Mouse (Mus musculus): ENCODE measurements at regions not wholly inside any gene's neighbourhood (a gene's known extent, or its start where the extent isn't known, plus 50 kb on each side); places are given as distances from the start of the nearest gene placed in this dataset.

GRCm38 (mm10) chr6:93548311-93548710, 605.0 kb upstream of the Adamts9 start:
- Histone ChIP-seq H3K4me3 (no peak overlapping the region), H3K36me3 (no peaks in the 10 kb centered on the region), H3K27me3 (ENCODE audit: low read depth, poor library complexity, severe bottlenecking) (peaks cover 10% of the 10 kb centered on the region; the same call in 1 of the 2 replicates), H3K27ac (replicated peaks) (no peak overlapping the region), H3K9me3 (replicated peaks) (no peaks in the 10 kb centered on the region), H3K4me1 (peaks cover 5% of the 10 kb centered on the region; the same call in 1 of the 2 replicates)
- 90% methylated on average over 2 of the region's 2 CpGs for WGBS
- DNase-seq (ENCODE audit: low spot score), result no peak

GRCm38 (mm10) chr6:93544246-93544645, 601.0 kb upstream of the Adamts9 start:
- no peak overlapping the region for H3K4me3 ChIP-seq

GRCm38 (mm10) chr6:93543354-93544129, 600.2 kb upstream of the Adamts9 start:
- H3K27me3 ChIP-seq (ENCODE audit: low read depth, poor library complexity, severe bottlenecking), result peaks cover 10% of the 10 kb centered on the region; the same call in 1 of the 2 replicates
- no peak for DNase-seq (ENCODE audit: low spot score)
- no peak overlapping the region for H3K27ac ChIP-seq (replicated peaks)
- H3K9me3 ChIP-seq (replicated peaks), result no peaks in the 10 kb centered on the region
- no peak overlapping the region for H3K4me3 ChIP-seq
- 56% methylated on average over 15 of the region's 15 CpGs for WGBS
- peaks cover 8% of the 10 kb centered on the region; the same call in 1 of the 2 replicates for H3K4me1 ChIP-seq
- H3K36me3 ChIP-seq, result no peaks in the 10 kb centered on the region

More at GRCm38 (mm10) chr6:93544246-93544645, 601.0 kb upstream of the Adamts9 start:
- Histone ChIP-seq H3K27me3 (ENCODE audit: low read depth, poor library complexity, severe bottlenecking) (peaks cover 10% of the 10 kb centered on the region; the same call in 1 of the 2 replicates), H3K9me3 (replicated peaks) (no peaks in the 10 kb centered on the region), H3K4me1 (peaks cover 8% of the 10 kb centered on the region; the same call in 1 of the 2 replicates), H3K27ac (replicated peaks) (no peak overlapping the region), H3K36me3 (no peaks in the 10 kb centered on the region)
- DNase-seq (ENCODE audit: low spot score), result no peak
- 35% methylated on average over 1 of the region's 1 CpGs for WGBS

GRCm38 (mm10) chr6:93539583-93539982, 596.3 kb upstream of the Adamts9 start:
- Histone ChIP-seq H3K4me1 (peaks cover 12% of the 10 kb centered on the region; the same call in 1 of the 2 replicates), H3K36me3 (no peaks in the 10 kb centered on the region), H3K4me3 (no peak overlapping the region), H3K27ac (replicated peaks) (no peak overlapping the region), H3K27me3 (ENCODE audit: low read depth, poor library complexity, severe bottlenecking) (peaks cover 5% of the 10 kb centered on the region; the same call in 1 of the 2 replicates), H3K9me3 (replicated peaks) (no peaks in the 10 kb centered on the region)
- no peak for DNase-seq (ENCODE audit: low spot score)
- WGBS, result 64% methylated on average over 1 of the region's 1 CpGs

- Histone ChIP-seq H3K36me3 (no peaks in the 10 kb centered on the region), H3K4me3 (no peak overlapping the region), H3K4me1 (peaks cover 12% of the 10 kb centered on the region; the same call in 1 of the 2 replicates), H3K27ac (replicated peaks) (no peak overlapping the region), H3K27me3 (ENCODE audit: low read depth, poor library complexity, severe bottlenecking) (peaks cover under 1% of the 10 kb centered on the region; the same call in 1 of the 2 replicates), H3K9me3 (replicated peaks) (no peaks in the 10 kb centered on the region)
- no peak for DNase-seq (ENCODE audit: low spot score)
- 86% methylated on average over 4 of the region's 4 CpGs for WGBS
These were observed 595.9 kb upstream of the Adamts9 start for GRCm38 (mm10) chr6:93539171-93539570.

- Histone ChIP-seq H3K36me3 (no peaks in the 10 kb centered on the region), H3K9me3 (replicated peaks) (no peaks in the 10 kb centered on the region), H3K27ac (replicated peaks) (no peak overlapping the region), H3K4me3 (no peak overlapping the region), H3K4me1 (peaks cover 4% of the 10 kb centered on the region; the same call in 1 of the 2 replicates), H3K27me3 (ENCODE audit: low read depth, poor library complexity, severe bottlenecking) (no peaks in the 10 kb centered on the region)
- no peak for DNase-seq (ENCODE audit: low spot score)
- 85% methylated on average over 1 of the region's 1 CpGs for WGBS
These were observed 594.7 kb upstream of the Adamts9 start for GRCm38 (mm10) chr6:93537971-93538370.

- Histone ChIP-seq H3K4me1 (0 out of 2 replicates have a peak, but pooled peaks cover 4% of the 10 kb centered on the region), H3K4me3 (no peak overlapping the region), H3K27me3 (ENCODE audit: low read depth, poor library complexity, severe bottlenecking) (no peaks in the 10 kb centered on the region), H3K9me3 (replicated peaks) (no peaks in the 10 kb centered on the region), H3K36me3 (no peaks in the 10 kb centered on the region), H3K27ac (replicated peaks) (no peak overlapping the region)
- no peak for DNase-seq (ENCODE audit: low spot score)
- WGBS, result 100% methylated on average over 1 of the region's 1 CpGs
These were observed 593.8 kb upstream of the Adamts9 start for GRCm38 (mm10) chr6:93537126-93537525.

- Histone ChIP-seq H3K4me3 (no peak overlapping the region), H3K27ac (replicated peaks) (no peak overlapping the region), H3K27me3 (ENCODE audit: low read depth, poor library complexity, severe bottlenecking) (no peaks in the 10 kb centered on the region), H3K36me3 (no peaks in the 10 kb centered on the region), H3K9me3 (replicated peaks) (no peaks in the 10 kb centered on the region), H3K4me1 (no peaks in the 10 kb centered on the region)
- WGBS, result 94% methylated on average over 2 of the region's 2 CpGs
- DNase-seq (ENCODE audit: low spot score), result no peak
These were observed 570.5 kb upstream of the Adamts9 start for GRCm38 (mm10) chr6:93513818-93514217.

GRCm38 (mm10) chr6:93509857-93510256, 566.6 kb upstream of the Adamts9 start:
- no peak for DNase-seq (ENCODE audit: low spot score)
- Histone ChIP-seq H3K4me1 (no peaks in the 10 kb centered on the region), H3K4me3 (no peak overlapping the region), H3K27me3 (ENCODE audit: low read depth, poor library complexity, severe bottlenecking) (no peaks in the 10 kb centered on the region), H3K27ac (replicated peaks) (no peak overlapping the region), H3K36me3 (no peaks in the 10 kb centered on the region), H3K9me3 (replicated peaks) (no peaks in the 10 kb centered on the region)
- WGBS, result 45% methylated on average over 1 of the region's 1 CpGs

- Histone ChIP-seq H3K4me1 (no peaks in the 10 kb centered on the region), H3K27ac (replicated peaks) (no peak overlapping the region), H3K27me3 (ENCODE audit: low read depth, poor library complexity, severe bottlenecking) (no peaks in the 10 kb centered on the region), H3K9me3 (replicated peaks) (no peaks in the 10 kb centered on the region), H3K4me3 (no peak overlapping the region), H3K36me3 (no peaks in the 10 kb centered on the region)
- DNase-seq (ENCODE audit: low spot score), result no peak
- WGBS, result 82% methylated on average over 4 of the region's 4 CpGs
These were observed 554.5 kb upstream of the Adamts9 start for GRCm38 (mm10) chr6:93497824-93498223.

- Histone ChIP-seq H3K36me3 (no peaks in the 10 kb centered on the region), H3K27ac (replicated peaks) (no peak overlapping the region), H3K4me3 (no peak overlapping the region), H3K27me3 (ENCODE audit: low read depth, poor library complexity, severe bottlenecking) (no peaks in the 10 kb centered on the region), H3K9me3 (replicated peaks) (no peaks in the 10 kb centered on the region), H3K4me1 (peaks cover 4% of the 10 kb centered on the region; the same call in 1 of the 2 replicates)
- no peak for DNase-seq (ENCODE audit: low spot score)
- 89% methylated on average over 2 of the region's 2 CpGs for WGBS
These were observed 545.2 kb upstream of the Adamts9 start for GRCm38 (mm10) chr6:93488441-93488955.

- Histone ChIP-seq H3K4me3 (no peak overlapping the region), H3K4me1 (peaks cover 9% of the 10 kb centered on the region; the same call in 1 of the 2 replicates), H3K9me3 (replicated peaks) (no peaks in the 10 kb centered on the region), H3K27ac (replicated peaks) (no peak overlapping the region), H3K27me3 (ENCODE audit: low read depth, poor library complexity, severe bottlenecking) (no peaks in the 10 kb centered on the region), H3K36me3 (no peaks in the 10 kb centered on the region)
- no peak for DNase-seq (ENCODE audit: low spot score)
- 69% methylated on average over 2 of the region's 2 CpGs for WGBS
These were observed 535.2 kb upstream of the Adamts9 start for GRCm38 (mm10) chr6:93478521-93478920.

- Histone ChIP-seq H3K4me1 (peaks cover 9% of the 10 kb centered on the region; the same call in 1 of the 2 replicates), H3K9me3 (replicated peaks) (no peaks in the 10 kb centered on the region), H3K36me3 (no peaks in the 10 kb centered on the region), H3K4me3 (no peak overlapping the region), H3K27ac (replicated peaks) (no peak overlapping the region), H3K27me3 (ENCODE audit: low read depth, poor library complexity, severe bottlenecking) (no peaks in the 10 kb centered on the region)
- 32% methylated on average over 1 of the region's 1 CpGs for WGBS
- DNase-seq (ENCODE audit: low spot score), result no peak
These were observed 531.7 kb upstream of the Adamts9 start for GRCm38 (mm10) chr6:93474981-93475380.
